Mouse (Mus musculus): Measurements from ENCODE around the gene Pmm2.

Gene Pmm2

DNA sequence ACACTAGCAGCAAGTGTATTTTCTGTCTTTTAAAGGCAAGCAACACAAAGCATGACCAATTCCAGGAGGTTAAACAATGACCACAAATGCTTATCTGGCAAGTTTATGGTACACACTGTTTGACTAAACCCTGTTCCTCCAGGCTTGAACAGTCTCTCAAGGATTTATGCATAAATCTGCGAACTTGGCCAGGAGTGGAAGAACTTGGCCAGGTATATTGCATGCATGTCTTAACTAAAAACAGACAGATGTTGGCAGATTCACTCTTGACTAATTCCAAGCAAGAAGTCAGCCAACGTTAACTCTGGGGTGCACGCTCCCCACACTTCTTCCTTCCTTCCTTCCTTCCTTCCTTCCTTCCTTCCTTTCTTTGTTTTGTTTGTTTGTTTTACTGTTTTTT is 42.3 kb downstream of the Pmm2 start:
- no peak for DNase-seq (ENCODE audit: low read depth, low spot score)

GRCm38 (mm10) chr16:8680470-8680869 is 43.0 kb downstream of the Pmm2 start, which contains the start of gene Gm5767:
TSS of gene Gm5767 (plus strand) at chr16:8680770.
- DNase-seq (ENCODE audit: low read depth, low spot score): no peak

GRCm38 (mm10) chr16:8685087-8685486 is 47.6 kb downstream of the Pmm2 start:
- DNase-seq (ENCODE audit: low read depth, low spot score): no peak

GRCm38 (mm10) chr16:8686121-8686870 is 48.8 kb downstream of the Pmm2 start:
- DNase-seq (ENCODE audit: low read depth, low spot score): no peak

DNA sequence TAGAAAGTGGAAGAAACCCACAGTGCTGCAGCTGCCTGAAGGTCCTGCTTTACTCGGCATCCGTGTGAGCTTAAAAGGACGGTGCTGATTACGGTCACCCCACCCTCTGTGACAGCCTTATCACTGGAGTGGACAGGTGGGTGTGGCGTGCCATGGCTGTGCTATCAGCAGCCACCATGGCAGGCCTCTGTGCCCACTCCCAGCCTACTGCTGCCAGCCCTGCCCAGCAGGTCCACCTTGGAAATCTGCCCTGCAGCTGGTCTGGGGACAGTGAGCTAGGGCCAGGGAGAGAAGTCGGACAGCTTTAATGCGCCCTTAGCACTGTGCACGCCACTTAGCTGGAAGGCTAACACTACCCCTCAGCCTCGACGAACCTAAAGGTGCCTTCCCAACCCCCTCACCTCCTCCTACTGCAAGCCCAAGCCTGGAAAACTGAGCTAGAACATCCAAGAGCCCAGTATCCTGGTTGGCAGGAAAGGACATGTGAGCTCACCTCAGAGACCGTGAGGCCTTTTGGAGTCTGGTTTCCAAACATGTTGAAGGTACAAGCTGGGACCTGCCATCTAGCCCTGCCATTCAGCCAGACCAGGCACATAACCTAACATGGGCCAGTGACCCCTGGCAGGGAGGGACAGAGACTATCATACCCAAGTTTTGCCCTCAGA is 49.5 kb downstream of the Pmm2 start:
- no peak for DNase-seq (ENCODE audit: low read depth, low spot score)

- DNase-seq (ENCODE audit: low read depth, low spot score): no peak
Observed at GRCm38 (mm10) chr16:8687559-8688112, 50.2 kb downstream of the Pmm2 start.

DNA sequence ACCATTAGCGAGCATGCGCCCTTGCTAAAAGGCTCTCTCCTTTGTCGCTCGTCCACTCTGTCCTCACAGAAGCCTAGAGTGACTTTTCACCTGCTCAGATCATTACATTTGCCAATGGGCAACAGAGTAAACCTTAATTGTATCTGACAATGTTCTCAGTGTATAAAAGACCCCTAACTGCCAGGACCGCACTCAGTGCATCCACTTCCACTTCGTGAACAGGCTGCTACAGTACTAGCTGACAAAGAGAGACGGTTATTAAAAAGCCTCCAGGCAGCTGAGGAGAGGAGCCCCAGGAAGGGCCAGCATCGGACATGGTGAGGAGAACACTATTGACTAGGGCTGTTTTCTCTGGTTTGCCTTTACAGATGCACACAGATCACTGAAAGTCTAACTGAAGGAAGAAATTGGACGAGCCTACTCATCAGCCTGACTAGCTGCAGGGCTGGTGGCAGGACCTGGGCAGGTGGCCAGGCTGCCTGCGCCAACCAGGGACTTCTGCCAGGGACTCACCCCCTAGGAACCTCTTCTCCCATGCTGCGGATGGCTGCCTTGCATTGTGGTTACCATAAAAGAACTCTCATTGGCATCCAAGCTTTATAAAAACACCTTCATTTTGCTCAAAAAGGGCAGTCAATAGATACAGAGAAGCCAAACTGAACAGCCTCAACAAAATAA is 52.6 kb downstream of the Pmm2 start:
- no peak for DNase-seq (ENCODE audit: low read depth, low spot score)

GRCm38 (mm10) chr16:8691206-8691605 is 53.7 kb downstream of the Pmm2 start:
- DNase-seq (ENCODE audit: low read depth, low spot score): no peak

GRCm38 (mm10) chr16:8699556-8699955 is 62.1 kb downstream of the Pmm2 start:
- no peak for DNase-seq (ENCODE audit: low read depth, low spot score)

- DNase-seq (ENCODE audit: low read depth, low spot score): no peak
Observed at GRCm38 (mm10) chr16:8700586-8700985, 63.1 kb downstream of the Pmm2 start.

DNA sequence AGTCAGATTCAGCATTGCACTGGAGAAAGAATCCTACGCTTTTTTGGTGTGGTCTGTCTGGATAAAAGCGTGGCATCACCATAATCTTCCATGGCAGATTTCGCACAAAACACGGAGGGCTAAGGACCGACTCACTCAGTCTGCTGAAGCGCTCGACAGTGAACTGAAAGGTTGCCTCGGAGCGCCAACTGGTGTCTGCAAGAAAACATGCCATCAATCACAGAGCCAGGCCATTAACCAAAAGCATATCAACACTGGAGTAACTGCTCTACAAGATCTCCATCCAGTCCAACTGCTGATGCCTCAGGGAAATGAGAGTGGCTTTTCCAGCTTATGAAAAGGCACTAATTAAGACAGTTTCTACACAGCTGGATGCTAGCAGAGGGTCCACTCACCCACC is 74.5 kb downstream of the Pmm2 start:
- no peak for DNase-seq (ENCODE audit: low read depth, low spot score)

Measured in telencephalon, adult 2 months (tissue).